Mouse (Mus musculus) cerebellum, adult (tissue): ENCODE data around the gene Ulk4.
"Not testable (repeated sequence)": the region's sequence is repeated elsewhere in the genome, so short reads cannot be mapped to it uniquely, and the experiment has no call there.

Experiments
- ATAC-seq: cut with Nextera tagmentation; 2 replicates; pipeline ENCODE4 v1.9.2; 2017; ENCODE audit warnings: mild to moderate bottlenecking, moderate library complexity, mixed read lengths; ENCODE audit not compliant: insufficient number of reproducible peaks, low FRiP score, low TSS enrichment

The Ulk4 gene

GRCm38 (mm10) chr9:120926939-120927606, 349.9 kb downstream of the Ulk4 start:
- no peak for ATAC-seq

DNA sequence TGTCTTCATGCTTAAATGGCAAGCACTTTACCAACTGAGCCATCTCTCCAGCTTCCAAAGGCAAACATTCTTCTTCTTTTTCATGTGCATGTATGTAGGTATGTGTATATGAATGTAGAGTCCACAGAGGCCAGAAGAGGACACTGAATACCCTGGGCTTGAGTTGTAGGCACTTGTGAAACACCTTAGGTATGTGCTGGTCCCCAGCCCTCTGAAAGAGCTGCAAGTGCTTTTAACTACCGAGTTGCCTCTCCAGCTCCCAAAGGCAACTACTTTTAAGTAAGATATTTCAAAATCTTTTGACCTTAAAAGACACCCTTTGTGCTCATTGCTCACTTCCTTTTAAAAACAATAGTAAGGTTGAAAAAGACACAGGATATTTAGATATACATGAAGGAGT, 350.9 kb downstream of the Ulk4 start:
- ATAC-seq: no peak

DNA sequence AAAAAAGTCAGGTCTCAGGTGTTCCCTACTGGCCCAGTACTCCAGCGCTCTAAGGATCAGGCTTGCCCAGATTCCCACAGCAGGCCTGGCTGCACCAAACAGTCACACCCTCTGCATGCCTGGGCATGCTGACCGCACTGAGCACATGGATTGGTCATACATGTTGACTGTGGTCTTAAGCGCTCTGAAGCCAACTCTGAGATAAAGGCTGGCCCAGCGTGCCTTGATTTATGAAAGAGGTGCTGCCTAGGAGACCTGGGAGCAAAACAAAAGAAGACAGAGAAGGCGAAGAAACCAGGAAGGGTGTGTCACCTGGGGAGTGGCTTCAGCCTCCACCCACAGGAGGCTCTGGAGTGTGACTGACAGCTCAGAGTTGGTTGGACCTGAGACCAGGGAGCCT, 357.9 kb downstream of the Ulk4 start:
- no peak for ATAC-seq

GRCm38 (mm10) chr9:120918642-120919041, 358.4 kb downstream of the Ulk4 start:
- ATAC-seq: no peak

DNA sequence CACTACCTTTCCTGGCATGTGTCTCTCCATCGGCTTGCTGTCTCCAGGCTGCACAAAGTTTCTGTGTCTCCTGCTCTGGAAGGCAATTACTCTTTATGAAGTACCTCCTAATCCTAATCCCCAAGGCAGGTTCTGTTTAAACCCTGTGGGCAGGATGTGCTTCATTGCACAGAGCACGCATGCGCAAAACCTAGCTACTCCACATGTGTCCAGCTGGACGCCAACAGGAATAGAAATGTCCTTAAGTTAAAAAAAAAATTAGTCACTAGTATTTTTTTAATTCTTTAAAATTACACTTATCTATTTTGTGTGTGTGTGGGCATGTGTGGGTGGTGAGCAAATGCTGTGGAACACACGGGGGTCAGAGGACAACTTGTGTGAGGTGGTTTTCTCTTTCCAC, 358.8 kb downstream of the Ulk4 start:
- no peak for ATAC-seq

DNA sequence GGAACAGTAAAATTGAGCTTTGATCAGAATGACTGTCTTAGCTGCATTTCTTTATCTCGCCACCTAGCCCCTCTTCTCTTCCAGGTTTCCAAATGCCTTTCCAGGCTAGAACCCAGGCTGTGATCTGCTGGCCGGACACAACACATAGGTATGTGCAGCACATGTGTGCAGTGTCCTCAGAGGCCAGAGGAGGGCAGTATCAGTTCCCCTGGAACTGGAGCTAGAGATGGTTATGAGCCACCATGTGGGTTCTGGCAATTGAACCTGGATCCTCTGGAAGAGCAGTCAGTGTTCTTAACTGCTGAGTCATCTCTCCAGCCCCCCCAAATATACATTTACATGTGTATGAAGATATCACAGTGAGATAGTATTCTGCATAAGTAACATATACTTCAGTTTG, 359.4 kb downstream of the Ulk4 start:
- not testable (repeated sequence) for ATAC-seq

- ATAC-seq: no peak
Measured at GRCm38 (mm10) chr9:120914877-120915459, 362.0 kb downstream of the Ulk4 start.

DNA sequence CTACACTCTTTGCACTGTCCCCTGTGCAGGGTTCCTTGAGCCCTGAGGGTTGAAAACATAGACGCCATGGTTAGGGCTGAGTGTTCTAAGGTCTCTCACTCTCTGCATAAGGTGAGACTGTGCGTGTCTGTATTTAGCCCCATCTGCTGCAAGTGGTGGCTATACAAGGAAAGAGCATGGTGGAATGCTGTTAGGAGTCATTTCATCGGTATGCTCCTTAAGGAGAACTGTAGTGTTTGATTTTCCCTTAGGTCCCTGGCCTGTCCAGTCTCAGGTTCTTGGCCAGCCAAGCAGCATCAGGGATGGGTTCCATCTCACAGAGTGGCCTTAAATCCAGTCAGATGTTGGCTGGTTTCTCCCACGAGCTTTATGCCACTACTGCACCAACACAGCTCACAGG, 362.6 kb downstream of the Ulk4 start:
- ATAC-seq: no peak

GRCm38 (mm10) chr9:120913152-120913551, 363.8 kb downstream of the Ulk4 start:
- ATAC-seq: no peak

DNA sequence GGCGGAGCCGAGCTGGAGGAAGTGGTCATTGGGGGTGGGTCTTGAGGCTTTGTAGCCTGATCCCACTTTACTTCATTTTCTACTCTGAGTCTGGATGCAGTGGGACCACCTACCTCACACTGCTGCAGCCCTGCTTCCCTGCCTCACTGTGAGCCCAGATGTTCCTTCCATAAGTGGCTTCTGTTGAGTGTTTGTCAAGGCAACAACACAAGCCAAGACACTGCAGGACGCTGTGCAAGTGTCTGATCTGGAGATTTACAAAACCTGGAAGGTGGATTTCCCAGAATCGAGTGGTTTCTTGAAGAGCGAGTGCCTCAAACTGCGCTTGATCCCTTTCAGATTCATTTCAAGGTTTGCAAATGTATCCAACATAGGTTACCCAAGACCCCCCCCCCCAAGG, 368.5 kb downstream of the Ulk4 start:
- no peak for ATAC-seq
